Mouse (Mus musculus) bone marrow macrophage, adult 2 months (primary cell): ENCODE data around the gene Gm44596.

ENCODE experiments used
- CTCF ChIP-seq: IDR thresholded peaks from 2 replicates; pipeline ENCODE4 v1.5.1; 2012; ENCODE audit warnings: low read depth, mild to moderate bottlenecking, low read length, moderate library complexity
- POLR2A ChIP-seq: IDR thresholded peaks from 2 replicates; pipeline ENCODE4 v1.6.1; 2012; ENCODE audit warnings: mild to moderate bottlenecking, low read depth, low read length, borderline replicate concordance

- no peak for TF ChIP-seq CTCF
- no peak for TF ChIP-seq POLR2A
Measured at GRCm38 (mm10) chr6:128440238-128440637, 64.9 kb downstream of the Gm44596 start.
